15 mouse cellular contexts compared by ENCODE assay signal in the genomic region with DNA sequence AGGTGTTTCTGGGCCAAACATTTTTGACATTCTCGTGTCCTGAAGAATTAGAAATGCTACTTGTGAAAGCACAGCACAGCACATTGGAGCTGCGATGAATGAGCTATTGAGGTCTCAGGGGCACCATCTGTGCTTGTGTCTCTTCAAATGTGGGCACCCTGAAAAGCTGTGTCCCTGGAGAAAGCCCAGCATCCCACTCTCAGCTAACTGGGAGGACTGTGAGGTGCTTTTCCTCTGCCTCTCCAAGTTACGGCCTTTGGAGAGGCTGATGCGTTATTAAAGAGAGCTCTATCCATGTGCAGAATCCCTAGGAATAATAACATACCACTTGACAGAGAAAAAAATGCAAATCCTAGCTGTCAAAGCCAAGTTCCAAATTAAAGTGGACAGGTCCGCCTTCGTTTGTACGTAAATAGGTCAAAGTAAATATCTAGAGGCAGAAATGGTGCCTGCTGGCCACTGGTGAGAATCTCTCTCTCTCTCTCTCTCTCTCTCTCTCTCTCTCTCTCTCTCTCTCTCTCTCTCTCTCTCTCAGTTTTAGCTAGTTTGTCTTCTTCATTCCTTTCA.
DNase-seq lines count a peak whose midpoint lies in the region; ATAC-seq and TF ChIP-seq lines count a peak whose summit lies in the region.
"Had no signal": no experiment of that assay in that cellular context is flagged by ENCODE, and none has a peak within 500 bp of the region (broad histone marks: within the 10 kb centered on the region; RNA-seq: fewer than 3 reads in every experiment).

No protein-coding gene starts in this region.

- DNase-seq in cerebellum, adult 18-20 months = peak; percentile 6 to 11
- DNase-seq in cerebellum, postnatal 4 days (ENCODE audit: low spot score in 2 of 2) = no peak
- DNase-seq in layer of hippocampus, postnatal 14 days (ENCODE audit: low spot score in 2 of 2) = peak; percentile 3 to 6
- no peak for DNase-seq in layer of hippocampus, adult 8-10 months (ENCODE audit: low spot score in 2 of 2)
- peak; percentile 5 for DNase-seq in cerebellum, adult 9-10 months
- no peak for DNase-seq in heart, adult 2 months
- DNase-seq: lung, embryonic 14.5 days; lung, postnatal 4 days; thymus, postnatal 36 days had no signal

- TF ChIP-seq POLR2A in heart, adult 2 months (IDR thresholded peaks at IDR 0.05; ENCODE audit: insufficient read depth, low read depth, low read length) = no peak

- H3K4me2 ChIP-seq in midbrain, embryonic 16.5 days (ENCODE audit: low read length) = no peak overlapping the region
- H3K4me2 ChIP-seq in heart, embryonic 11.5 days = no peak overlapping the region
- H3K4me2 ChIP-seq: embryonic facial prominence, embryonic 12.5 days; heart, embryonic 15.5 days; intestine, embryonic 15.5 days; lung, embryonic 14.5 days; neural tube, embryonic 13.5 days had no signal

- WGBS in midbrain, embryonic 16.5 days = 25% methylated on average over 7 of the region's 7 CpGs
- WGBS in heart, adult 2 months = 81% methylated on average over 7 of the region's 7 CpGs
- WGBS in heart, embryonic 11.5 days (ENCODE audit: insufficient replicate concordance) = 78% methylated on average over 7 of the region's 7 CpGs

- no peak overlapping the region; the same call in 1 of the 2 replicates for H3K27ac ChIP-seq in midbrain, embryonic 16.5 days (ENCODE audit: low read length)
- no peak overlapping the region for H3K27ac ChIP-seq in heart, adult 2 months
- no peak overlapping the region for H3K27ac ChIP-seq in heart, embryonic 11.5 days (ENCODE audit: low read depth, low read length)
- H3K27ac ChIP-seq: embryonic facial prominence, embryonic 12.5 days; heart, embryonic 15.5 days; intestine, embryonic 15.5 days; neural tube, embryonic 13.5 days had no signal

- no peak for TF ChIP-seq CTCF in heart, adult 2 months (IDR thresholded peaks at IDR 0.05)

- intact Hi-C loops in heart, adult 2 months (cut with DNase I) = loop anchor here (5.0 kb wide), 1 partner anchor 453 kb away; a partner anchor contains a TSS

- no peak for TF ChIP-seq EP300 in heart, adult 2 months (IDR thresholded peaks at IDR 0.05; ENCODE audit: insufficient read depth, low read depth, low read length)

- ATAC-seq in midbrain, embryonic 16.5 days = peak; percentile 48
- ATAC-seq in heart, embryonic 11.5 days (replicated peaks; ENCODE audit: insufficient number of reproducible peaks, low FRiP score, low TSS enrichment) = no peak
- ATAC-seq: intestine, embryonic 15.5 days had no signal

- H3K9ac ChIP-seq in midbrain, embryonic 16.5 days (ENCODE audit: low read depth, low read length) = no peak overlapping the region
- H3K9ac ChIP-seq in heart, adult 2 months (ENCODE audit: low read depth, low read length) = no peak overlapping the region
- H3K9ac ChIP-seq in heart, embryonic 11.5 days (ENCODE audit: low read depth, low read length) = no peak overlapping the region
- H3K9ac ChIP-seq: embryonic facial prominence, embryonic 12.5 days; heart, embryonic 15.5 days; intestine, embryonic 15.5 days; lung, embryonic 14.5 days; neural tube, embryonic 13.5 days had no signal

- no peaks in the 10 kb centered on the region for H3K79me2 ChIP-seq in heart, adult 2 months (replicated peaks; ENCODE audit: control insufficient read depth, insufficient read depth, low read length)

- H3K4me1 ChIP-seq in midbrain, embryonic 16.5 days (ENCODE audit: control insufficient read depth, insufficient read depth, low read length) = peaks cover 9% of the 10 kb centered on the region; the same call in 1 of the 2 replicates
- H3K4me1 ChIP-seq in heart, adult 2 months (ENCODE audit: control insufficient read depth, insufficient read depth, low read length) = peaks cover 2% of the 10 kb centered on the region
- H3K4me1 ChIP-seq in heart, embryonic 11.5 days (ENCODE audit: control insufficient read depth, insufficient read depth, low read length) = peaks cover 5% of the 10 kb centered on the region; the same call in 1 of the 2 replicates
- H3K4me1 ChIP-seq: intestine, embryonic 15.5 days had no signal

- no peaks in the 10 kb centered on the region for H3K9me3 ChIP-seq in midbrain, embryonic 16.5 days (replicated peaks; ENCODE audit: control insufficient read depth, low read length, poor library complexity, severe bottlenecking)
- no peaks in the 10 kb centered on the region for H3K9me3 ChIP-seq in heart, embryonic 11.5 days (replicated peaks; ENCODE audit: control insufficient read depth, low read length)
- H3K9me3 ChIP-seq: embryonic facial prominence, embryonic 12.5 days; heart, embryonic 15.5 days; intestine, embryonic 15.5 days; neural tube, embryonic 13.5 days had no signal

- H3K4me3 ChIP-seq in midbrain, embryonic 16.5 days (ENCODE audit: low read depth, low read length) = no peak overlapping the region
- H3K4me3 ChIP-seq in heart, adult 2 months = no peak overlapping the region
- no peak overlapping the region for H3K4me3 ChIP-seq in heart, embryonic 11.5 days (ENCODE audit: low read depth, low read length)
- H3K4me3 ChIP-seq: embryonic facial prominence, embryonic 12.5 days; heart, embryonic 15.5 days; intestine, embryonic 15.5 days; neural tube, embryonic 13.5 days had no signal

- H3K36me3 ChIP-seq in midbrain, embryonic 16.5 days (ENCODE audit: control insufficient read depth, insufficient read depth, low read length) = no peaks in the 10 kb centered on the region
- H3K36me3 ChIP-seq in heart, adult 2 months (ENCODE audit: control insufficient read depth, insufficient read depth, low read length) = no peaks in the 10 kb centered on the region
- no peaks in the 10 kb centered on the region for H3K36me3 ChIP-seq in heart, embryonic 11.5 days (ENCODE audit: control insufficient read depth, insufficient read depth, low read length)
- H3K36me3 ChIP-seq: embryonic facial prominence, embryonic 12.5 days; heart, embryonic 15.5 days; intestine, embryonic 15.5 days; neural tube, embryonic 13.5 days had no signal

- H3K27me3 ChIP-seq in midbrain, embryonic 16.5 days (ENCODE audit: control insufficient read depth, insufficient read depth, low read depth, low read length) = no peaks in the 10 kb centered on the region
- H3K27me3 ChIP-seq in heart, adult 2 months (ENCODE audit: control insufficient read depth, insufficient read depth, low read length) = no peaks in the 10 kb centered on the region
- H3K27me3 ChIP-seq in heart, embryonic 11.5 days (ENCODE audit: control insufficient read depth, insufficient read depth, low read length) = no peaks in the 10 kb centered on the region
- H3K27me3 ChIP-seq: embryonic facial prominence, embryonic 12.5 days; heart, embryonic 15.5 days; intestine, embryonic 15.5 days had no signal

Comparison
In these comparisons a context has a peak if more than half of its experiments do, and no peak if none do; other contexts are left out.
1. DNase-seq: peak in cerebellum, adult 18-20 months (2 of 2), layer of hippocampus, postnatal 14 days (2 of 2) and cerebellum, adult 9-10 months (single experiment); none in cerebellum, postnatal 4 days (0 of 2), layer of hippocampus, adult 8-10 months (0 of 2) and heart, adult 2 months (0 of 2).